Mouse (Mus musculus): Measurements from ENCODE around the gene Skil. TPM values are rescaled to one million over a fixed set of nuclear protein-coding genes. Genes with fewer than 3 reads are reported as not detected.
"Not testable (repeated sequence)": the region's sequence is repeated elsewhere in the genome, so short reads cannot be mapped to it uniquely, and the experiment has no call there.

Skil gene
- total RNA-seq, 1 experiment from 2014 or later: 54.3 TPM

- peak; percentile 62 for DNase-seq
Observed at GRCm38 (mm10) chr3:31126848-31127247, 32.0 kb downstream of the Skil start.

GRCm38 (mm10) chr3:31129766-31130165 is 34.9 kb downstream of the Skil start:
- no peak for DNase-seq

- no peak for DNase-seq
Observed at GRCm38 (mm10) chr3:31133664-31134063, 38.8 kb downstream of the Skil start.

- DNase-seq: no peak
Observed at GRCm38 (mm10) chr3:31134246-31134645, 39.4 kb downstream of the Skil start.

- no peak for DNase-seq
Observed at GRCm38 (mm10) chr3:31134696-31135095, 39.8 kb downstream of the Skil start.

- DNase-seq: not testable (repeated sequence)
Observed at GRCm38 (mm10) chr3:31136591-31136990, 41.7 kb downstream of the Skil start.

- DNase-seq: peak; percentile 83
Observed at GRCm38 (mm10) chr3:31138454-31139424, 43.9 kb downstream of the Skil start.

- no peak for DNase-seq
Observed at GRCm38 (mm10) chr3:31141621-31142020, 46.8 kb downstream of the Skil start.

GRCm38 (mm10) chr3:31145222-31145621 is 50.4 kb downstream of the Skil start:
- DNase-seq: not testable (repeated sequence)

- DNase-seq: peak; percentile 82
Observed at GRCm38 (mm10) chr3:31145641-31146290, 50.9 kb downstream of the Skil start.

GRCm38 (mm10) chr3:31148595-31148994 is 53.7 kb downstream of the Skil start:
- DNase-seq: no peak

- peak; percentile 79 for DNase-seq
Observed at GRCm38 (mm10) chr3:31149706-31150105, 54.8 kb downstream of the Skil start, which contains the start of gene Cldn11. TSS of gene Cldn11 (plus strand) at chr3:31149920.

- peak; percentile 80 for DNase-seq
Observed at GRCm38 (mm10) chr3:31152108-31152507, 57.2 kb downstream of the Skil start.

GRCm38 (mm10) chr3:31156126-31156525 is 61.3 kb downstream of the Skil start:
- no peak for DNase-seq

- DNase-seq: no peak
Observed at GRCm38 (mm10) chr3:31157776-31158175, 62.9 kb downstream of the Skil start.

- DNase-seq: no peak
Observed at GRCm38 (mm10) chr3:31160046-31160445, 65.2 kb downstream of the Skil start.

- DNase-seq: no peak
Observed at GRCm38 (mm10) chr3:31161336-31161735, 66.5 kb downstream of the Skil start.

- no peak for DNase-seq
Observed at GRCm38 (mm10) chr3:31162860-31163259, 68.0 kb downstream of the Skil start.

- no peak for DNase-seq
Observed at GRCm38 (mm10) chr3:31165803-31166202, 70.9 kb downstream of the Skil start.

- no peak for DNase-seq
Observed at GRCm38 (mm10) chr3:31166365-31166871, 71.6 kb downstream of the Skil start.
